Mouse (Mus musculus) B cell, adult 2 months (primary cell): ENCODE results near the gene Hyou1.
"Not testable (repeated sequence)": the region's sequence is repeated elsewhere in the genome, so short reads cannot be mapped to it uniquely, and the experiment has no call there.

Source experiments
- DNase-seq, 2 experiments: peaks; one replicate each; pipeline ENCODE4 v3.0.0; 2022

Hyou1 gene

DNA sequence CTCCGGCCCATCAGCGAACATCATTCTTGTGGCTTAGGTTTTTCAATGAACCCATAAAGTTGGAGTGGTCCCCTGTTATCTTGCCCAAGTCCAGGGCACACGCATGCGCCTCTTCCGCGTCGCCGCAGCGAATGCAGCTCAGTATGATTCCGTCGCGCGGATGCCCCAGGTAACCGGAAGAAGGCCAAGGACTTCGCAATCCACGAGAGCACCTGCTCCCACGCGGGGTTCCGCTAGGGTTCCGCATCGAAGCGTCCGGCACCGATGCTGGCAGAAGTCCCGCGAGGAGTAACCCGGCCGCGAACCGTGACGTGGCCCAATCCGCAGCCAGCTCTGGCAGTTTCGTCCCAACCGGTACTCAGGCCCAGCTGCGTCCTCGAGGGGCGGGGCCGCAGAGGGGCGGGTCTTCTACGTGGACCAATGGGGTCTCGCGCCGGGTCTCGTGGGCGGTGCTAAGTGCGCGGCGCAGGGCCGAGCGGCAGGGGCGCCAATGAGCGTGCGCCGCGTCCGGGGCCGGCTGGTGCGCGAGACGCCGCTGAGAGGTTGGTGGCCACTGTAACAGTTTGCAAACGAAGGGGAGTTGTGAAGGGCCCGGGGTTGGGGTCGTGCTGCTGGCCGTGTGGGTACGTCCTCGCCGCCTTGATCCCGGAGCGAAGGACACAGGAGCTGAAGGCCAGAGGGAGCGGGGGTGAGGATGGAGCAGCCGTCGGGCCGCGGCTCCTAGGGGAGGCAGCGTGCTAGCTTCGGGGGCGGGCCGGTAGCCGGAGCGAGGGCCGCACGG, at the start of gene Hyou1:
Gene Hyou1, plus strand, starts transcription at position 437 of the 781 bp plus-strand sequence.
- peak; percentile 100 for DNase-seq

DNA sequence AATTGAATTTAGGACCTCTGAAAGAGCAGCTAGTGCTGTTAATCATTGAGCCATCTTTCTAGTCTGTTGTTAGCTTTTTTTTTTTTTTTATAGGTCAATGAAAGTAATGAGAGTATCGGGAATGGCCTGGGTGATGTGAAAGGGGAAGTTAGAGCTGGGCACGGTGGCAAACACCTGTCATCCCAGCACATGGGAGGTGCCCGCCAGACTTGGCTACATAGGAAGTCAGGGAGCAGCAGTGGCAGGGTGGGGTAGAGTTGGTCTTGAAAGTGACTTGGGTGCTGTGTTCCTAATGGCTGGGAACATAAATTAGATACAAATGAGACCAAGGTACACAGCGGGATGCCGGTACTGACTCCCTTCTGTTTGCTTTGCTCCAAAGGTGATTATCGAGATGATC, 48.6 kb upstream of the Hyou1 start:
- DNase-seq, result no peak

DNA sequence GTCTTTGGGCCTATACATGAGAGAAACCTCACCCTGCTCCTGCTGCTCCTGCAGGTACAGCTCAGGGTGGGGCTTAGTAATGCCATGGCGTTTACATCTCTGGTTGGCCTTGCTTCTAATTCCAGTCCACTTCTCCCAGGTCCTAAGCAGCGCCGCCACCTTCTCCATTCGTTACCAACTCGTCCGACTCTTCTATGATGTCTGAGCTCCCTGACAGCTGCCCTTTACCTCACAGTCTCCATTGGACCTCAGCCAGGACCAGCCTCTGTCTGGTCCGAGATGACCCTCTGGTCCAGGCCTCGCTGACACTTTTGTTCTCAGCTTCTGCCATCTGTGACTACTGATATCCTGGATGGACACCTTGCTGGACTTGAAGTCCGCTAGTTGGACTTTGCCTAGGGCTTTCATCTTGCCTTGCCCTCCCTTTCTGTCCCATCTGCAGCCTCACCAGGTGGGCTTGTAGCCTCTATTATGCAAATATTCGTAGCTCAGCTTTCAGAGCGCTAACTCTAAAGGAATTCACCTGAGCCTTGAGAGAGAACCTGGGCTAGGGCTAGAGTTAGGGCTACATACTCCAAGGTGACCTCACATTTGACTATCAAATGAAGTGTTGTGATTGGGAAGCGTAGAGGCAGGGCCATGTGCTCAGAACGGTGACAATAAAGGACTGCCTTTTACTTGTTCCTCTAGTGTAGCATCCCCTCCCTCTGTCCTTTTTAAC, 46.2 kb upstream of the Hyou1 start:
- DNase-seq, result no peak

DNA sequence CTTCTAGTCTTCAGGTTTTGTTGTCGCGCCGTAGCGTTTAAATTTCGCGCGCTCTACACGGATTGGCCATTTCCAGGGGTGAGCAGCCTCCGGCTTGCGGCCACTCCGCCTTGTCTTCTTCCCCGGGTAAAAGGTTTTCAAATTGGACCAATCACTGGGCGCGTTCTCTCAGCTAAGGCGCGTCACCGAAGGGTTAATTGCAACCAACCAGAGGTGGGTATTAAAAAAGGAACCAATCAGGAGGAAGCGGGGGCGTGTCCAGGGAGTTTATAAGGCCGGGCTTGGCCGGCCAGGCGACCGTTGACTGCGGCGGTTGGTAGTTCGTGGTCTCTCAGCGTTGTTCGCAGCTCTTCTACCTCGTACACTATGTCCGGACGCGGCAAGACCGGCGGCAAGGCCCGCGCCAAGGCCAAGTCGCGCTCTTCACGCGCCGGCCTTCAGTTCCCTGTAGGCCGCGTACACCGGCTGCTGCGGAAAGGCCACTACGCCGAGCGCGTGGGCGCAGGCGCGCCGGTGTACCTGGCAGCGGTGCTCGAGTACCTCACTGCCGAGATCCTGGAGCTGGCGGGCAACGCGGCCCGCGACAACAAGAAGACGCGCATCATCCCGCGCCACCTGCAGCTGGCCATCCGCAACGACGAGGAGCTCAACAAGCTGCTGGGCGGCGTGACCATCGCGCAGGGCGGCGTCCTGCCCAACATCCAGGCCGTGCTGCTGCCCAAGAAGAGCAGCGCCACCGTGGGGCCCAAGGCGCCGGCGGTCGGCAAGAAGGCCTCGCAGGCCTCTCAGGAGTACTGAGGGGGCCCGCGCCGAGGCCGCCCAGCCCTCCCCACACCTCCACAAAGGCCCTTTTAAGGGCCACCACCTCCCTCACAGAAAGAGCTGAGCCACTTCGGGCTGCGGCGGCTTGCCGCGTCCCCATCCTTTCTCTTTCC, 44.6 kb upstream of the Hyou1 start, which contains the start of gene H2afx:
Gene H2afx, plus strand, starts transcription at position 299 of the 935 bp plus-strand sequence.
- peak; percentile 97 to 98 for DNase-seq

DNA sequence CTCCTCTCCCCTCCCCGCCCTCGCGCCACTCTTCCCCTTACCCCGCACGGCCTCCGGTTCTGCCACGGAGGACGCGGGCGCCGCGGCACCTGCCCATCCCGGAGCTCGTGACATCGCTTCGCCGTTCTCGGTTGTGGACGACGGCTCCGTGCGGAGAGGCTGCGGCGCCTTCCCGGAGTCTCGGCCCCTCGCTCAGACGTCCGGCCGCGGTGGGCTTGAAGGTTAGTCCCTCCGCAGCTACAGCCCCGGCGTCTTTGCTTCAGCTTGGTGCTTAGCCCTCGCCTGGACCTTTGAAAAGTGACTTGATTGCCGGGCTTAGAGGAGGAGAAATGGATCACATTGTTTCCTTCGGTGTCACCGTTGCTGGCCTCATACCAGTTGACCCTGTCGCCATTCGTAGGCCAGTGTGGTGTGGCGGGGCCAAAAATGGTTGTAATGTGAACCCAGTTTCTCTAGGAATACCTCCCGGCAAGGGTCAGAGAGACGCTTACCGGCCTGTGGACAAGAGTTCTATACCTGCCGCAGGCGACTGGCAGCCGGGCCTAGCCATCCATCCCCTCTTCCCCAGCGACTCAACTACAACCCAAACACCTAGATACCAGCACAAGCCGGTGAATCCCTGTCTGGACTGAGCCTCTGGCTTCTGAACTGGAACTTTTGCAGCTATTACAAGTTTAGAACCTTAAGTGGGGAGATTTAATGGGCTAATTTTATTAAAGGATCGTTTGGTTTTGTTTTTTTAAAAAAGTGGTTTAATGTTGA, 43.8 kb upstream of the Hyou1 start:
- peak; percentile 12 to 20 for DNase-seq

DNA sequence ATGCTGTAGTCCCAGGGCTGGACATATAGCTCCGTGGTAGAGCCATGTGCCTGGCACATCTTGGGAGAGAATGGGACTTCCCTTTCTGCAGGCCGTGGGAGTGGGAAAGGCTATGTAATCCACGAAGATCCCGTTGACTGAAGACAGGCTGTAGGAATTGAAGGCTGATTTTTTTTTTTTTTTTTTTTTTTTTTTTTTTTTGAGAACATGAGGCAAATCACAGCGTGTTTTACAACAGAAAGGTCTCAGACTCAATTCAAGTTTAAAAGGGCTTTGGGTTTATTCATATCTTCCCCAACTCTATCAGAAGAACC, 43.2 kb upstream of the Hyou1 start:
- DNase-seq, result no peak

DNA sequence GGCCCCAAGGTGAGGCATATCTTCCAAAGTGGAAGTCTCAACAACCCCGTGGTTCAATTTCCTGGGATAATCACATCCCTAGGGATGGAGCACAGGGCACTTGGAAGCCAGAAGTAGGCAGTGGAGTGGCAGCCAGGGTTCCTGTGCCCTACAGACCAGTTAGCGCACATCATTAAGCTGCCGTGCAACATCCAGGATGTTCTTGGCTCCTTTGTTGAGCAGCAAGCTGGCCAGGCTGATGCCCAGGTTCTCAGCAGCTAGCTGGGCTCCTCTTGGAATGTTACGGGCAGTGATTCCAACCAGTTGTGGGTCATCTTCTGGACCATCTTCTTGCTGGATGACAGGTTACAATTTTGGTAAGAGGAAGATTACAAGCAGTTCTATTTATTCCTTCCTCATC, 42.8 kb upstream of the Hyou1 start:
- DNase-seq, result not testable (repeated sequence)

DNA sequence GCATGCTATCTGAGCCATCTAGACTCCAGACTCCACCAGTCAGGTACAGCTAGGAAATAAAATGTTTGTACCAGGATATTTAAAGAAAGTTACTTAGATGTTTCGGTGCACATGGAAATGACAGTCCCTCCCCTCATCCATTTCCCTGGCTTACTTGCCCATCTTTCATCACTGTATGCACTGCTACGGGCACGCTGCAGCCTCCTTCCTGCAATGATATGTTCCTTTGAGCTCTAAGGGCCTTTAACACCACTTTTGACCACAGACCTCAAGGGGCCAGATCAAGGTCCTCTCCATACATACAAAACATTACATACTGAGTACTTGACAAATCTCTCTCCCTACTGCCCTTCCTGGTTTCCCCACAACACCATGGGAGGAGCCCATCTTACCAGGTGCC, 42.3 kb upstream of the Hyou1 start:
- no peak for DNase-seq

DNA sequence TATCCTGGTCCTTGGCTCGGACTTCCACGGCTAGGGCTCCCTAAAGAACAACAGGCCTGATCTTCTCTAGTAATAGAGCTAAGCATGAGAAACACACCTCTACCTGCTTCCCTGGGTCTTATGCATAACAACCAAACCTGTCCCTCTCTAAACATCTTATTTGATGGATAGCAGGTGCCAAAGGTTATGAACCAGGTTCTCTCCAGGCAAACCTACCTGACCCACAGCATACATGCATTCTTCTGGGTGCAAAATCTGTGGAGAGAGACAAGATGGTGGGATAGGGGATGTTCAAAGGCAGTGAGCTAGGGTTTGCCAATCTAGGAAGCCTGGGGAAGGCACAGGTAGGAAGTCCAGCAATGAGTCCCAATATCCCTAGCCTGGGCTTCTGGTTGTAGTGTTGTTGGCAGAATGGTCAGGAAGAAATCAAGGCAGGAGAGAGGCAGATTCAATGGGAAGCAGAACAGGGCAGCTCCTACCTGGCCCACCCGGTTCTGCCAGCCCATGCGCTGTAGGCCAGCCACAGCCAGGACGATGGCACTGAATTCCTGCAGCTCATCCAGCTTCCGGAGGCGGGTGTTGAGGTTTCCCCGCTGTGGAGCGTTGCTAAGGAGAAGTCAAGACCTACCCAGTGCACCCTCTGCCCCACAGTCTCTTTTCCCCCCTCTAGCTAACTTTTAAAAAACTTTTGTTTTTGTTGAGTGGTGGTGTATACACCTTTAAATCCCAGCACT, 41.7 kb upstream of the Hyou1 start:
- no peak for DNase-seq

DNA sequence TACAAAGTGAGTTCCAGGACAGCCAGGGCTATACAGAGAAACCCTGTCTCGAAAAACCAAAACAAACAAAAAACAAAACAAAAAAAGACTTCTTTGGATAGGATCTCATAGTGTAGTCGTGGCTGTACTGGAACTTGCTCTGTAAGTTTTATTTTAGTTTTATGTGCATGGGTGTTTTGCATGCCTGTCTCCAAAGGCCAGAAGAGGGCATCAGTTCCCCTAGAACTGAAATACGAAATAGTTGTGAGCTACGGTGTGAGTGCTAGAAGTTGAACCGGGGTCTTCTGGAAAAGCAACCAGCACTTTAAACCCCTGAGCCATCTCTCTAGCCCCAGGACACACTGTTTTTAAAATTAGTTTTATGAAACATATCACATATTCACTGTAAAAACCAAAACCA, 40.7 kb upstream of the Hyou1 start:
- no peak for DNase-seq

DNA sequence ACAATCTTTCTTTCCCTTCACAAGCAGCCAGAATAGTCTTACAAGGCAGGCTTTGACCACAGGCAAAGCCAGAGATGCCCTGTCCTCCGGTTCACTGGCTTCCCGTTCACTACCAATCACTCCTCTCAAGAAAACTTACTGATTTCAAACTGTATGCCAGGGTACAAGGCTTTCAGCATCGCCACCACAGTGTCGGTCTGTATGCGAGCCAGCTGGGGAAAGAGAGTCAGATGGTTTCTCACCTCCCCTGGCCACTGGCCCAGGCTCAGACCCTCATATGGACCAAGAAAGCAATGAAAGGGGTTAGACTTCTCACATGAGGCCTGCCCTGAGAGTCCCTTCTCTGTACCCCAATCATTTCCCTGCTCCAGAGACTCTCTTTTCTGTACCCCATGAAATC, 37.8 kb upstream of the Hyou1 start:
- DNase-seq, result no peak

DNA sequence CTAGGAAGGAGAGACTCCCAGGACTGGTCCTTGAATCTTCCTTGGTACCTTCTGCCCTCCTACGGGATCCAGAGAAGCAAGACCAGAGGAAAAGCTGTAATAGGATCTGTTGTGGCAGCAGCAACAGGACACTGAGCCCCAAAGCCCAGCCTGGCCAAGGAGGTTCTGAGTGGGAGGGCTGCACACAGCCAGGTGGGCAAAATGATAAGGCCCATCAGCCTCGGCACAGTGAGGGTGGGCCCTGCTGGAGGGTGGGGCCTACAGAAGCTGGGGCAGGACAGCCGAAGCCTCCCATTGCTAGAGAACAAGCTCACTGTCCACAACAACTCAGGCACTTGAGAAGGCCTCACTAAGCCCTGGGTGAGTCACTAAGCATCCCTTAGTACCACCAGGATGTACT, 37.1 kb upstream of the Hyou1 start:
- DNase-seq, result no peak

DNA sequence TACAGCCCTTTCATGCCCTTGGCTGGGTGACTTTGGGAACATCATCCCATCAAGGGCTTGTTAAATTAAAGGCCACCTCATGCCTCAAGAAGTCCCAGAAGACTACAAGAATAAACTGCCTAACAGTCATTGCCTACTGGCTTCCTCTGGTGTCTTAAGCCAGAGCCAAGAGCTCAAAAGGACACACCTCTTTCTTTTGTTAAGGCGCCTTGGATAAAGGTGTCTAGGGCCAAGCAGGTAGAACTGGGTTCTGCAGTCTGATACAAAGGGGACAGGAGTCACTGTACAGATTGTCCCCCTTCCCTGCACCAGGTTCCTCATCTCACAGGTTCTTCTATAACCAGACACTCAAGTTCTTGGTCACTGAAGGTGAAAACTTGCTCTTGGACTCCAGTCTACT, 36.7 kb upstream of the Hyou1 start:
- no peak for DNase-seq

DNA sequence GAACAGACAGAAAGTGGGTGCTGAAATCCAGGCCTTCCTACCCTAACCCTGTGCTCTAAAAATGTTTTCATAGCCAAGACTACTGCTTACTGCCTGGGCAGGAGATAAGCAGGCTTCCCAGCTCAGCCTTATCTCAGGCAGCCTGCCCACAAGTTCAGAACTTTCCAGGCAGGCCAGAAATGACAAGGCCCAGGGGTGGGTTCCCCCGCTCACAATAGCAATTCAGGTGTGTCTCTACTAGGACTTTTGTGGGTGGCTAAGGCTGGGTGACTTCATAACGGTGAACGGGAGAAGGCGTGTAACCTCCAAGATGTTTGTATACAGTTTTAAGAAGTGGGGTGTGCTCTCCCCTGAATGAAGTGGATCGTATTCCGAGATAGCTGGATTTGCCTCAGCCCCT, 36.0 kb upstream of the Hyou1 start:
- no peak for DNase-seq

DNA sequence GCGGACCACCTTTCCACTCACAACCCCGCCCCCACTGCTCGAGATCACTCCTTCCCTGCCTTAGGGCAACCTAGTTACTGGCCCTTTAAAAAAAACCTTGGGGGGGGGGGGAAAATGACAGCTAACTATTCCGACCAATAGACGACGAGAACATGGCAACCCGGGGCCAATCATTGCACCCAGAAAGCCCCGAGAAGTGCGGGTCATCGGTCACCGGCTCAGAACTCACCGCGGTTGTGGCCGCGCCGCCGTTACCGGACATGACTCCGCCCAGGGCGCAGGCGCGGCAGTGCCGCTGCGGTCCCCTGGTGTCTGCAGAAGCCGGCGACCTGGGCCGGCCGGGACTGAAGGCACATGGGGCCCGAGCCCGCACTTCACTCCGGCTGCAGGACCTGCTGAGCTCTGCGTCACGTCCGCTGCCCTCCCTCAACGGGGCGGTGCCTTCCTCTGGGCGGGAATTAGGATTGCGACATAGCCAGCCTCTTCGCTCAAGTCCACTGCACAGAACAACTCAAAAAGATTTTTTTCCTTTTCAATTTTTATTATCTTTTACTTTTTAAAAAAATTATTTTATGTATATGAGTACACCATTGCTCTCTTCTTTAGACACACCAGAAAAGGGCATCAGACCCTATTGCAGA, 35.4 kb upstream of the Hyou1 start, which contains the start of gene Hmbs:
Gene Hmbs, minus strand, starts transcription at position 448 of the 641 bp plus-strand sequence.
- DNase-seq, result peak; percentile 93 to 95

DNA sequence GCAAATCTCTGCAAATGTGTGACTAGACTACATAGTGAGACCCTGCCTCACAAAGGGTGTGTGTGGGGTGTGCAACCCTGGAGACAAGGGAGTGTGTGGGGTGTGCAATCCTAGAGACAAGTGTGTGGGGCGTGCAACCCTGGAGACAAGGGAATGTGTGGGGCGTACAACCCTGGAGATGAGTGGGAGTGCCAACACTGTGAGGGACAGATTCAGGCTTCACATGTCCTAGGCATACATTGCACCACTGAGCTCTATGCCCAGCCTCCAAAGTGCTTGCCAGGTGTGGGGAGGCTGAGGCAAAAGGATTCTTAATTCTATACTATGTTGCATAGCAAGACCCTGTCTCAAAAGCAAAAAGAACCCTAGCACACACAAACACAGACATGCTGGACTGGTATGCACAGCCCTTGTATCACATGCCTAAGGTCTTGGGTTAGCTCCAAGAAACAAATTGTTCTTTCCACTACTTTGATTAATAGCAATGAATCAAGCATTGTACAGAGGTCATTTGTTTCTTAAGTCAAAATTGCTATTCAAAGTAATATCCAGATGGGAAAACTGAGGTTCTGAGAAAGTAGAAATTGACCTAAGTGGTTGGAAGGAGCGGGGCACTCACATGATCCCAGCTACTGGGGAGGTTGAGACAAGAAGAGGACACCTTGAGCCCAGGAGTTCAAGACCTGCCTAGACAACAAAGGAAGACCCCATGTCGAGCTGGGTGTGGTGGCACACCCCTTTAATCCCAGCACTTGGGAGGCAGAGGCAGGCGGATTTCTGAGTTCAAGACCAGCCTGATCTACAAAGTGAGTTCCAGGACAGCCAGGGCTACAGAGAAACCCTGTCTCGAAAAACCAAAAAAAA, 33.5 kb upstream of the Hyou1 start:
- DNase-seq, result no peak

DNA sequence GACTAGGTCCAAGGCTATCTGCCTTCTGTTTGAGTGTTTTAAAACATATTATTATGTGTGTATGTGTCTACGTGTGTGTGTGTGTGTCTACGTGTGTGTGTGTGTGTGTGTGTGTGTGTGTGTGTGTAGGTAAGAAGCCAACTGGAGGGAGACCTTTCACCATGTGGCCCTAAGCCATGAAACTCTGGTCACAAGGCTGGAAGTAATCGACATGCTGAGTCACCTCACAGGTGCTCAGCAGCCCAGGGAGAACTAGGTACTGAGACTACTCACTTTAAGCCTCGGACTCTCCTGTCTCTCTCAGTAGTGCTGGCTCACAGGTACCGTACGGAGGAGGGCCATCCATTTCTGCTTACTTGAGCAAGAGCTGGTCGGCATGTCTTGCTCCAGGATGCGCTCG, 32.1 kb upstream of the Hyou1 start:
- no peak for DNase-seq

DNA sequence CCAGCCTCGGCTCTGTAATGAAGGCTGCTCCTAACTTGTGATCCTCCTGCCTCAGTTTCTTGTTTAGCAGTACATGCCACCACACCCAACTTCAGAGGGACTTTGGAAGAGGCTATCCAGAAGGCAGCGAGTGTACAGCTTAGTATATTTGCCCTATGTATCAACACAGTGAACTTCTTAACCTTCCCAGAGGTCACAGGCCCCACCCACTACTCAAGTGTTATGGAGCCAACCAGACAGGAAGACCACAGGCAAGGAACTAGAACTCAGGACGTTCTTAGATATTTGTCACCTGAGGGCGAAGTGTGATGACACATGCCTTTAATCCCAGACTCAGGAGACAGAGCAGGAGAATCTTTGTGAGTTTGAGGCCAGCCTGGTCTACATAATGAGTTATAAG, 31.7 kb upstream of the Hyou1 start:
- DNase-seq, result no peak

DNA sequence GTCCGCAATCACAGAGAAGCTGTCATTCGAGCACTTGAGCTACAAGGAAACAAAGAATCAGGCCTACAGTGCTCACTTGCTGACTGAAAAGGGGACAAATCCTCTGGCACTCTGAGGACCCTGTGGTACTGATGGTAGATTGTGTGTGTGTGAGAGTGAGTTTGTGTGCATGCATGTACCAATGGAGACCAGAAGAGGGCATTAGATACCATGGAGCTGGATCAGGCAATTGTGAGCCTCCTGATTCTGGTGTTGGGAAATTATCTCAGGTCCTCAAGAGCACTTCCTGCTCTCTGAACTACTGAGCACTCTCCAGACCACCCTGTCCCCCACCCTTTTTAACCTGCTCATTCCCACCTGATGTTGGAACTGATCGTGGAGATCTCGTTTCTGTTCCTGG, 30.7 kb upstream of the Hyou1 start:
- no peak for DNase-seq

DNA sequence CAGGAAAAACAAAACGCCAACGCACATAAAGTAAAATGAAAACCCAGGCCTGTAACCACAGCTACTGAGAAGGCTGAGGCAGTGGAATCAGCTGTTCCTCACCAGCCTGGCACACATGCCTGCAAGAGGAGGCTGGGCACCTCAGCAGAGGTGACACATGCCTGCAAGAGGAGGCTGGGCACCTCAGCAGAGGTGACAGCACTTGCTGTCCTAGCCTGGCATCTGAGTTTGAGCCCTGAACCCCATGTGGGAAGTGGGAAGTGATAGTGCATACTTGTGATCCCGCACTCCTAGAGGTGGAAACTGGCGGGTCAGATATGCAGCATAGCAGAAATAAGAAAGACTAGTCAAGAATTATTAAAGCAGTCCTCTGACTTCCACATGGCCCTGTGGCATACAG, 27.9 kb upstream of the Hyou1 start:
- no peak for DNase-seq
